Mouse (Mus musculus): ENCODE results near the gene Gm49405.
"Not testable (repeated sequence)": the region's sequence is repeated elsewhere in the genome, so short reads cannot be mapped to it uniquely, and the experiment has no call there.

Gm49405 gene

GRCm38 (mm10) chr19:4000119-4000900 is at the start of gene Gm49405, which contains the start of gene Nudt8:
Gene Gm49405 (plus strand): TSS chr19:4000626.
Gene Nudt8 (plus strand): TSS chr19:4000580.
- in situ Hi-C loops (cut with MboI, MseI): no loop called here

- in situ Hi-C loops (cut with MboI, MseI): no loop called here
These were observed 49.0 kb upstream of the Gm49405 start for GRCm38 (mm10) chr19:3951461-3951860.

- in situ Hi-C loops (cut with MboI, MseI): no loop called here
These were observed 48.3 kb upstream of the Gm49405 start for GRCm38 (mm10) chr19:3952099-3952498.

- in situ Hi-C loops (cut with MboI, MseI): no loop called here
These were observed 45.4 kb upstream of the Gm49405 start for GRCm38 (mm10) chr19:3955033-3955432.

GRCm38 (mm10) chr19:3955804-3956203 is 44.6 kb upstream of the Gm49405 start:
- in situ Hi-C loops (cut with MboI, MseI): no loop called here

GRCm38 (mm10) chr19:3957296-3958036 is 43.0 kb upstream of the Gm49405 start:
- in situ Hi-C loops (cut with MboI, MseI): not testable (repeated sequence)

- in situ Hi-C loops (cut with MboI, MseI): no loop called here
These were observed 42.0 kb upstream of the Gm49405 start, which contains the start of gene Aldh3b3 for GRCm38 (mm10) chr19:3958470-3958869. Gene Aldh3b3 (plus strand): TSS chr19:3958645.

GRCm38 (mm10) chr19:3959030-3959429 is 41.4 kb upstream of the Gm49405 start:
- in situ Hi-C loops (cut with MboI, MseI): no loop called here

- in situ Hi-C loops (cut with MboI, MseI): no loop called here
These were observed 40.2 kb upstream of the Gm49405 start for GRCm38 (mm10) chr19:3960211-3960610.

GRCm38 (mm10) chr19:3961805-3962204 is 38.6 kb upstream of the Gm49405 start:
- in situ Hi-C loops (cut with MboI, MseI): not testable (repeated sequence)

- in situ Hi-C loops (cut with MboI, MseI): no loop called here
These were observed 38.0 kb upstream of the Gm49405 start for GRCm38 (mm10) chr19:3962469-3962868.

- in situ Hi-C loops (cut with MboI, MseI): no loop called here
These were observed 36.4 kb upstream of the Gm49405 start for GRCm38 (mm10) chr19:3964030-3964429.

- in situ Hi-C loops (cut with MboI, MseI): no loop called here
These were observed 33.9 kb upstream of the Gm49405 start for GRCm38 (mm10) chr19:3966330-3967075.

- in situ Hi-C loops (cut with MboI, MseI): no loop called here
These were observed 33.2 kb upstream of the Gm49405 start for GRCm38 (mm10) chr19:3967258-3967657.

- in situ Hi-C loops (cut with MboI, MseI): no loop called here
These were observed 28.2 kb upstream of the Gm49405 start, which contains the start of gene Aldh3b2 for GRCm38 (mm10) chr19:3972229-3972628. Gene Aldh3b2 (plus strand): TSS chr19:3972328.

- in situ Hi-C loops (cut with MboI, MseI): not testable (repeated sequence)
These were observed 25.8 kb upstream of the Gm49405 start for GRCm38 (mm10) chr19:3974608-3975007.

GRCm38 (mm10) chr19:3975866-3976265 is 24.6 kb upstream of the Gm49405 start:
- in situ Hi-C loops (cut with MboI, MseI): no loop called here

- in situ Hi-C loops (cut with MboI, MseI): loop anchor here in 1 of 2 experiments (5.0 kb wide), 1 partner anchor 38 kb away; no protein-coding TSS in a partner anchor
These were observed 20.1 kb upstream of the Gm49405 start for GRCm38 (mm10) chr19:3980309-3980708.

- in situ Hi-C loops (cut with MboI, MseI): loop anchor here in 1 of 2 experiments (5.0 kb wide), 1 partner anchor 39 kb away; no protein-coding TSS in a partner anchor
These were observed 19.5 kb upstream of the Gm49405 start for GRCm38 (mm10) chr19:3980917-3981316.

GRCm38 (mm10) chr19:3983527-3984200 is 16.8 kb upstream of the Gm49405 start:
- in situ Hi-C loops (cut with MboI, MseI): loop anchor here in 1 of 2 experiments (5.0 kb wide), 1 partner anchor 41 kb away; no protein-coding TSS in a partner anchor

GRCm38 (mm10) chr19:3985261-3985681 is 15.2 kb upstream of the Gm49405 start:
- in situ Hi-C loops (cut with MboI, MseI): no loop called here

Data from T-helper 17 cell (primary cell).